Mouse (Mus musculus): Measurements from ENCODE around the gene Xylt1. TPM values are rescaled to one million over a fixed set of nuclear protein-coding genes. Genes with fewer than 3 reads are reported as not detected.

The Xylt1 gene
- polyA plus RNA-seq, 1 experiment from 2014 or later = 0.73 TPM

DNA sequence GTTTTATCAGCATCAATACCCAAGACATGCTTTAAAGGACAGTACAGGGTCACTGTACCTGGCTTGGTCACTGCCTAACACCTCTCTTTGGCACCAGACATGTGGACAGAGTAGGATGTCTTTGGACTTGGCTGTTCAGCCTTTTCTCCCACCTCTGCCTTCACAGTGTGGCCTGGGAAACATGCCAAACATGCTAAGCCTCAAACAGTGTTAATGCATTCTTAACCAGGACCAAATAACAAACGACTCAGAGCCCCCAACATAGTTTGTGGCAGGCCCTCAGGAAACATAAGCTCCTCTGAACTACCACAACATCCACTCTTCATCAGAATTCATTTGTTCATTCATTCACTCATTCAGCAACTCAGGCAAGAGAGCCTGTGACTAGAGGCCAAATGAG, 207.6 kb downstream of the Xylt1 start:
- Histone ChIP-seq H3K4me2 (no peak overlapping the region), H3K9ac (ENCODE audit: low read depth, low read length) (no peak overlapping the region), H3K9me3 (ENCODE audit: control insufficient read depth, low read length) (no peaks in the 10 kb centered on the region), H3K36me3 (ENCODE audit: control insufficient read depth, insufficient read depth, low read length) (no peaks in the 10 kb centered on the region), H3K27ac (ENCODE audit: low read depth, low read length) (no peak overlapping the region), H3K27me3 (replicated peaks; ENCODE audit: control insufficient read depth, insufficient read depth, low read length) (no peaks in the 10 kb centered on the region), H3K4me3 (ENCODE audit: low read depth, low read length) (no peak overlapping the region), H3K4me1 (replicated peaks; ENCODE audit: control insufficient read depth, insufficient read depth, low read length) (no peaks in the 10 kb centered on the region)
- ATAC-seq (replicated peaks; ENCODE audit: low FRiP score) = no peak
- 68% methylated on average over 1 of the region's 1 CpGs for WGBS
- no peak for DNase-seq (ENCODE audit: low spot score)

DNA sequence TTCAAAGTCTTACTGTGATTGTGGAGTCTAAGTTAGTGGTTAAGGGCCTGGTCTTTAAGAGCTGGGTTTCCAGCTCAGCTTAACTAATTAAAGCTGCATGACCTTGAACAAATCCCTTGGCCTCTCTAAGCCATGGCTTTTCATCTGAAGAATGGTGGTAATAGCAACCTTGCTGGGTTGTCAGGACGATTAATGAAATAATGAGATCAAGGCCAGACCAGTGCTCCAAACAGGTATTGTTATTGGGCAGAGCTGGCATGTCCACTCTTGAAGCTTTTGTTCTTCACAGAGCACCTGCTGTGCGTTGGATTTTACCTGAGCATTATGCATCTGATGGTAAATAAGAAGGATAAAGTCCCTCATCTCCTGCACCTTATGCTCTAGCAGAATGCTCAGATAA, 208.6 kb downstream of the Xylt1 start:
- Histone ChIP-seq H3K9me3 (ENCODE audit: control insufficient read depth, low read length) (no peaks in the 10 kb centered on the region), H3K36me3 (ENCODE audit: control insufficient read depth, insufficient read depth, low read length) (no peaks in the 10 kb centered on the region), H3K9ac (ENCODE audit: low read depth, low read length) (no peak overlapping the region), H3K4me2 (no peak overlapping the region), H3K27me3 (replicated peaks; ENCODE audit: control insufficient read depth, insufficient read depth, low read length) (no peaks in the 10 kb centered on the region), H3K27ac (ENCODE audit: low read depth, low read length) (no peak overlapping the region), H3K4me1 (replicated peaks; ENCODE audit: control insufficient read depth, insufficient read depth, low read length) (no peaks in the 10 kb centered on the region), H3K4me3 (ENCODE audit: low read depth, low read length) (no peak overlapping the region)
- DNase-seq (ENCODE audit: low spot score) (no peak), ATAC-seq (replicated peaks; ENCODE audit: low FRiP score) (no peak)
- 86% methylated on average over 2 of the region's 2 CpGs for WGBS

DNA sequence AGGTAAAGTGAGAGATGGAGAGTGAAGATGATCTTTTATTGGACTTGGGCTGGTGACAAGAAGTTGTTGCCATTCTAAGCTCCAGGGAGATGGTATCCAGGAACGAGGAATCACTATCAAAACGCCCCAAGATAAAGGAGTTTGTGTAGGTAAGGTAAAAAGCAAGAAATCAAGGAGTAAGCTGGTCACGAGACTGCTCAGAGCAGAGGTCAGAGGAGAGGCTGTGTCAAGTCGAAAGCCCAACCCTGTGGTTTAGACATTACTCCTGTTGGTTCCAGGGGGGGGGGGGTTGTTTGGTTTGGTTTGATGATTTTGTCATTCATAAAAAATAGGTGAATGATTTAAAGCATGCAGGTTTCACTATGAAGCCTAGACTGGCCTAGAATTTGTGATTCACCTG, 209.0 kb downstream of the Xylt1 start:
- Histone ChIP-seq H3K9ac (ENCODE audit: low read depth, low read length) (no peak overlapping the region), H3K4me3 (ENCODE audit: low read depth, low read length) (no peak overlapping the region), H3K36me3 (ENCODE audit: control insufficient read depth, insufficient read depth, low read length) (no peaks in the 10 kb centered on the region), H3K4me2 (no peak overlapping the region), H3K9me3 (ENCODE audit: control insufficient read depth, low read length) (no peaks in the 10 kb centered on the region), H3K27ac (ENCODE audit: low read depth, low read length) (no peak overlapping the region), H3K27me3 (replicated peaks; ENCODE audit: control insufficient read depth, insufficient read depth, low read length) (no peaks in the 10 kb centered on the region), H3K4me1 (replicated peaks; ENCODE audit: control insufficient read depth, insufficient read depth, low read length) (no peaks in the 10 kb centered on the region)
- DNase-seq (ENCODE audit: low spot score) = no peak
- no peak for ATAC-seq (replicated peaks; ENCODE audit: low FRiP score)
- WGBS = 69% methylated on average over 4 of the region's 4 CpGs

- no peak for DNase-seq (ENCODE audit: low spot score)
- WGBS = 77% methylated on average over 2 of the region's 2 CpGs
- no peaks in the 10 kb centered on the region for H3K27me3 ChIP-seq (replicated peaks; ENCODE audit: control insufficient read depth, insufficient read depth, low read length)
- no peak overlapping the region for H3K4me3 ChIP-seq (ENCODE audit: low read depth, low read length)
- H3K4me2 ChIP-seq = no peak overlapping the region
- ATAC-seq (replicated peaks; ENCODE audit: low FRiP score) = no peak
- H3K4me1 ChIP-seq (replicated peaks; ENCODE audit: control insufficient read depth, insufficient read depth, low read length) = no peaks in the 10 kb centered on the region
- no peaks in the 10 kb centered on the region for H3K9me3 ChIP-seq (ENCODE audit: control insufficient read depth, low read length)
- no peak overlapping the region for H3K9ac ChIP-seq (ENCODE audit: low read depth, low read length)
- no peaks in the 10 kb centered on the region for H3K36me3 ChIP-seq (ENCODE audit: control insufficient read depth, insufficient read depth, low read length)
- H3K27ac ChIP-seq (ENCODE audit: low read depth, low read length) = no peak overlapping the region
Measured at GRCm38 (mm10) chr7:117594191-117594590, 213.4 kb downstream of the Xylt1 start.

- H3K36me3 ChIP-seq (ENCODE audit: control insufficient read depth, insufficient read depth, low read length) = no peaks in the 10 kb centered on the region
- H3K4me1 ChIP-seq (replicated peaks; ENCODE audit: control insufficient read depth, insufficient read depth, low read length) = no peaks in the 10 kb centered on the region
- H3K27ac ChIP-seq (ENCODE audit: low read depth, low read length) = no peak overlapping the region
- H3K9me3 ChIP-seq (ENCODE audit: control insufficient read depth, low read length) = no peaks in the 10 kb centered on the region
- DNase-seq (ENCODE audit: low spot score) (no peak), ATAC-seq (replicated peaks; ENCODE audit: low FRiP score) (no peak)
- H3K4me2 ChIP-seq = no peak overlapping the region
- no peaks in the 10 kb centered on the region for H3K27me3 ChIP-seq (replicated peaks; ENCODE audit: control insufficient read depth, insufficient read depth, low read length)
- no peak overlapping the region for H3K4me3 ChIP-seq (ENCODE audit: low read depth, low read length)
- 76% methylated on average over 12 of the region's 12 CpGs for WGBS
- no peak overlapping the region for H3K9ac ChIP-seq (ENCODE audit: low read depth, low read length)
Measured at GRCm38 (mm10) chr7:117595029-117595695, 214.4 kb downstream of the Xylt1 start.

DNA sequence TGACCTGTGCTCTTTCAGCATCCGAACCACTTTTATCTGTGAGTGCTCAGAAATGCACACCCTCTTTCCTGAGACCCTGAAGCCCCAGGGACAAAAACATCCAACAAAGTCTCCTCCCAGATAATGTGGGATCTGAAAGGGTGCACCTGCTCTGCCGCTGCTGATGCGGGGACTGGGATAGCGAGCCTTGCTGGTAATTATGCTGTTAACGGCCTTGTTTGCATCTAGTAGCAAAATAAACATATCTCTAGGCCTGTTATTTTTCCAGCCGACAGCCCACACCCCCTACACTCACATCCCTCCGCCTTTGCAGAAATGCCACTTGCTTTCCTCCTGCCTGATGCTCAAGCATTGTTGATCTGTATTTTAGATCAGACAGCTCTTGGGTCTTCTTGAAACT, 219.7 kb downstream of the Xylt1 start:
- Histone ChIP-seq H3K27me3 (replicated peaks; ENCODE audit: control insufficient read depth, insufficient read depth, low read length) (no peaks in the 10 kb centered on the region), H3K4me1 (replicated peaks; ENCODE audit: control insufficient read depth, insufficient read depth, low read length) (no peaks in the 10 kb centered on the region), H3K9ac (ENCODE audit: low read depth, low read length) (no peak overlapping the region), H3K4me3 (ENCODE audit: low read depth, low read length) (no peak overlapping the region), H3K36me3 (ENCODE audit: control insufficient read depth, insufficient read depth, low read length) (no peaks in the 10 kb centered on the region), H3K4me2 (no peak overlapping the region), H3K9me3 (ENCODE audit: control insufficient read depth, low read length) (no peaks in the 10 kb centered on the region), H3K27ac (ENCODE audit: low read depth, low read length) (no peak overlapping the region)
- DNase-seq (ENCODE audit: low spot score) (no peak), ATAC-seq (replicated peaks; ENCODE audit: low FRiP score) (no peak)
- 46% methylated on average over 7 of the region's 7 CpGs for WGBS

DNA sequence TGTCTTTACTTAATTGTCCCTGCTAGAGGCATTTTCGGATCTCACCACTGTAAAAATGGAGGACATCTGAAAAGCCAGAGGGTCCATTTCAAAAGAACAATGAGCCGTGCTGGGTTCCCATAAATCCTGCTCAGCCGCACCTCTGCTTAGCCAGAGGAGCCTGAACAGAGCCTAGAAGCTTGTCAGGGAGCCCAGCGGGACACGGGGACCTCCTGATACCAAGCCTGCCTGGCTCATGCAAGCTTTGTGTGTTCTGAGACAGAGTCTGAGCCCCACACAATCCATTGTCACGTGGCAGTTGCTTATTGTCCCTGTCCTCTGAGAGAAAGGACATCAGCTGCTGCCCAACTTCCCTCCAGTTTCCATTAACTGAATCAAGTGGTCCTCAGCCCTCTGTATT, 229.7 kb downstream of the Xylt1 start:
- H3K4me3 ChIP-seq (ENCODE audit: low read depth, low read length) = no peak overlapping the region
- no peaks in the 10 kb centered on the region for H3K4me1 ChIP-seq (replicated peaks; ENCODE audit: control insufficient read depth, insufficient read depth, low read length)
- ATAC-seq (replicated peaks; ENCODE audit: low FRiP score) (no peak), DNase-seq (ENCODE audit: low spot score) (no peak)
- no peak overlapping the region for H3K4me2 ChIP-seq
- H3K9ac ChIP-seq (ENCODE audit: low read depth, low read length) = no peak overlapping the region
- H3K36me3 ChIP-seq (ENCODE audit: control insufficient read depth, insufficient read depth, low read length) = no peaks in the 10 kb centered on the region
- no peak overlapping the region for H3K27ac ChIP-seq (ENCODE audit: low read depth, low read length)
- no peaks in the 10 kb centered on the region for H3K9me3 ChIP-seq (ENCODE audit: control insufficient read depth, low read length)
- no peaks in the 10 kb centered on the region for H3K27me3 ChIP-seq (replicated peaks; ENCODE audit: control insufficient read depth, insufficient read depth, low read length)
- WGBS = 80% methylated on average over 6 of the region's 6 CpGs

DNA sequence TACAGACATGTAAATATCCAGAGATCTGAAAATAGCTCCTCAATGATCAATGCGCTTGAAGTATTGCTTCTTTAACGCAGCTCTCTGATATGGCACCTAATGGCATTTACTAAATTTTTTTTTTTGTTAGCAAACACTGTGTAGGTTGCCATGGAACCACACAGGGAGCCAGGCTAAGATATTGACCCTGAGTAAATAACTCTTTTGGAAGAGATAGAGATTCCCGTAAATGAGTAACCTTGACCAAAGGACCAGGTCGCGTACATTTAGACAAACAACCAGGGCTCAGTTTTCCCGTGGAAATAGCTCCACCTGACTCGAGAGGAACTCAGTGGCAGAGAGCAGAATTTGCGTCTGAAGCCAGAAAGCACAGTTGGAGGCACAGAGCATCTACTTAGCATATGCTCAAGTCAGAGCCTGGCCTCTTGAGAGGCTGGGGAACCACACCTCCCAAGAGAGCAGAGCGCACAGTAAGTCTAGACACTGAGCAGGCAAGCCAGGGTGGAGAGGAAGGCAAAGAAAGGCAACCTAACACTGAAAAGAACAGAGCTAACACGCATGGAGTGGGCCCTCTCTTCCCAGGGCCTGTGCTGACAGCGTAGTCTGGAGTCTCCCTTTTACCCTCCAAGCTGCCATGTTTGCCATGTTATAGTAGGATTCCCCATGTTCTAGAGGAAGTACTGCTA, 232.2 kb downstream of the Xylt1 start:
- no peak overlapping the region for H3K9ac ChIP-seq (ENCODE audit: low read depth, low read length)
- no peak overlapping the region; the same call in 1 of the 2 replicates for H3K27ac ChIP-seq (ENCODE audit: low read depth, low read length)
- H3K4me3 ChIP-seq (ENCODE audit: low read depth, low read length) = no peak overlapping the region
- no peaks in the 10 kb centered on the region for H3K27me3 ChIP-seq (replicated peaks; ENCODE audit: control insufficient read depth, insufficient read depth, low read length)
- 71% methylated on average over 11 of the region's 11 CpGs for WGBS
- H3K4me2 ChIP-seq = no peak overlapping the region
- no peaks in the 10 kb centered on the region for H3K9me3 ChIP-seq (ENCODE audit: control insufficient read depth, low read length)
- no peak for ATAC-seq (replicated peaks; ENCODE audit: low FRiP score)
- H3K4me1 ChIP-seq (replicated peaks; ENCODE audit: control insufficient read depth, insufficient read depth, low read length) = no peaks in the 10 kb centered on the region
- no peaks in the 10 kb centered on the region for H3K36me3 ChIP-seq (ENCODE audit: control insufficient read depth, insufficient read depth, low read length)
- DNase-seq (ENCODE audit: low spot score) = no peak

GRCm38 (mm10) chr7:117613796-117614195, 233.0 kb downstream of the Xylt1 start:
- Histone ChIP-seq H3K9ac (ENCODE audit: low read depth, low read length) (no peak overlapping the region), H3K27me3 (replicated peaks; ENCODE audit: control insufficient read depth, insufficient read depth, low read length) (no peaks in the 10 kb centered on the region), H3K9me3 (ENCODE audit: control insufficient read depth, low read length) (no peaks in the 10 kb centered on the region), H3K4me2 (no peak overlapping the region), H3K27ac (ENCODE audit: low read depth, low read length) (no peak overlapping the region), H3K4me1 (replicated peaks; ENCODE audit: control insufficient read depth, insufficient read depth, low read length) (no peaks in the 10 kb centered on the region), H3K36me3 (ENCODE audit: control insufficient read depth, insufficient read depth, low read length) (no peaks in the 10 kb centered on the region), H3K4me3 (ENCODE audit: low read depth, low read length) (no peak overlapping the region)
- no peak for DNase-seq (ENCODE audit: low spot score)
- no peak for ATAC-seq (replicated peaks; ENCODE audit: low FRiP score)
- WGBS = 35% methylated on average over 3 of the region's 3 CpGs

Data from liver, embryonic 11.5 days (tissue).